Mouse (Mus musculus) spleen, adult 12 weeks (tissue): ENCODE data around the gene Tom1l1.

Experiments
- DNase-seq: peaks from one replicate; pipeline ENCODE4 v3.0.0; 2022; ENCODE audit warnings: low spot score

The Tom1l1 gene

GRCm38 (mm10) chr11:90667325-90667724 lies 20.8 kb downstream of the Tom1l1 start:
- no peak for DNase-seq

GRCm38 (mm10) chr11:90666916-90667315 lies 21.2 kb downstream of the Tom1l1 start:
- no peak for DNase-seq

- DNase-seq: no peak
These were observed 21.9 kb downstream of the Tom1l1 start for GRCm38 (mm10) chr11:90666144-90666757.

- DNase-seq: no peak
These were observed 23.0 kb downstream of the Tom1l1 start for GRCm38 (mm10) chr11:90665161-90665560.

GRCm38 (mm10) chr11:90664345-90664986 lies 23.7 kb downstream of the Tom1l1 start:
- peak; percentile 62 for DNase-seq

- no peak for DNase-seq
These were observed 24.4 kb downstream of the Tom1l1 start for GRCm38 (mm10) chr11:90663618-90664297.

- peak; percentile 46 for DNase-seq
These were observed 25.1 kb downstream of the Tom1l1 start for GRCm38 (mm10) chr11:90663052-90663451.

GRCm38 (mm10) chr11:90660662-90661061 lies 27.5 kb downstream of the Tom1l1 start:
- DNase-seq: no peak

- no peak for DNase-seq
These were observed 30.6 kb downstream of the Tom1l1 start for GRCm38 (mm10) chr11:90657527-90657926.

GRCm38 (mm10) chr11:90652603-90653002 lies 35.6 kb downstream of the Tom1l1 start:
- DNase-seq: no peak

- no peak for DNase-seq
These were observed 37.8 kb downstream of the Tom1l1 start for GRCm38 (mm10) chr11:90650231-90650885.

GRCm38 (mm10) chr11:90649777-90650176 lies 38.4 kb downstream of the Tom1l1 start:
- DNase-seq: no peak

GRCm38 (mm10) chr11:90638312-90638830 lies 49.8 kb downstream of the Tom1l1 start:
- no peak for DNase-seq

- peak; percentile 90 for DNase-seq
These were observed 50.5 kb downstream of the Tom1l1 start, which contains the start of the genes Stxbp4 and Cox11 for GRCm38 (mm10) chr11:90637440-90638311. TSS of gene Stxbp4 (minus strand) at chr11:90638084. TSS of gene Cox11 (plus strand) at chr11:90638173.

GRCm38 (mm10) chr11:90634661-90635060 lies 53.5 kb downstream of the Tom1l1 start:
- no peak for DNase-seq

GRCm38 (mm10) chr11:90632480-90632879 lies 55.7 kb downstream of the Tom1l1 start:
- no peak for DNase-seq

- DNase-seq: no peak
These were observed 60.4 kb downstream of the Tom1l1 start for GRCm38 (mm10) chr11:90627751-90628150.

- DNase-seq: no peak
These were observed 63.0 kb downstream of the Tom1l1 start for GRCm38 (mm10) chr11:90625174-90625573.

- no peak for DNase-seq
These were observed 64.7 kb downstream of the Tom1l1 start for GRCm38 (mm10) chr11:90623477-90623876.

GRCm38 (mm10) chr11:90622500-90622899 lies 65.7 kb downstream of the Tom1l1 start:
- DNase-seq: no peak

GRCm38 (mm10) chr11:90622044-90622443 lies 66.1 kb downstream of the Tom1l1 start:
- no peak for DNase-seq
